In the genomic region with DNA sequence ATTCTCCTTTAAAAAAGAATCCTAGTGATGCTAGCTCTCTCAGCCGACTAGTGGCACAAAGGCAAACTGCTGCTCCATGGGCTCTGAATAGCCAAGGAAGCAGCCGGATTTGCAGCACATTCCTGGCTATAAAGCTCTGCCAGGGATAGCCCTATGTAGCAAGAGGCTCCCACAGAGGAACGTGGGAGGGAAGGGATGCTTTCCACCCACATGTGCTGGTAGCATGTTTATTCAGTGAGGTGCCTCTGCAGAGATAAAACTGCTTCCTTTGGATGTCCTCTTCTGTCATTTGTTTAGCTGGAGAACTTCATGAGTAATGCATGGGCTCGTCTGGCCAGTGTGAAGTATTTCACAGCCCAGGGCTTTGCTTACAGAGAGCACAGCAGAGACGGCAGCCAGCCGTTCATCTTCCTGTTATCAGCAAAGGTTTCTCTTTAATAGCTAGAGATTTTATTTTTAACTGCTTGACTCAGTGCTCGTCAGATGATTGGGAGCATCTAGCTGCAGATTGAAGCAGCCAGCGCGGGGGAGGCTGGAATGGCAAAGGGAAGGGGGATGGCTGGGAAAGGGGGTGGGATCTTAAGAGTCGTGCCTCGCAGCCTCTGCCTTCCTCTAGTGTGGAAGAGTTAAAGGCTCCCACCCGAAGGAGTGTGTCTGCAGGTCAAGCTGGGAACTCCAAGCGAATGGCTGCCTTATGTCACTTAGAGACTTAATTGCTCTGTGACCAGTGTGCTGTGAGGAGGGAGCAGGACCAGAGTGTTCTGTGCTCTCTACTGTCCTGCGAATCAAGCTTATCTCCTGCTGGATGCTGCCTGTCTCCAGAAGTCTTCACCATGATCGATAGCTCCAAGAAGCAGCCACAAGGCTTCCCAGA, we compare ENCODE assay signal across 7 mouse cellular contexts.
A peak's percentile ranks its signal among the peaks of the same experiment; 100 is the strongest.
DNase-seq lines count a peak whose midpoint lies in the region; ATAC-seq and TF ChIP-seq lines count a peak whose summit lies in the region.

No protein-coding gene starts in this region.

- no peaks in the 10 kb centered on the region for H3K9me3 ChIP-seq in forebrain, embryonic 13.5 days (replicated peaks)
- no peaks in the 10 kb centered on the region for H3K9me3 ChIP-seq in heart, postnatal 0 days (replicated peaks; ENCODE audit: control insufficient read depth, low read length)
- no peaks in the 10 kb centered on the region for H3K9me3 ChIP-seq in liver, embryonic 12.5 days (replicated peaks)
- no peaks in the 10 kb centered on the region for H3K9me3 ChIP-seq in neural tube, embryonic 14.5 days (ENCODE audit: control insufficient read depth, low read length)

- H3K4me3 ChIP-seq in forebrain, embryonic 13.5 days, result peak overlapping the region; percentile 25
- peak overlapping the region; percentile 35 for H3K4me3 ChIP-seq in heart, postnatal 0 days (ENCODE audit: low read depth, low read length)
- no peak overlapping the region for H3K4me3 ChIP-seq in liver, embryonic 12.5 days
- H3K4me3 ChIP-seq in neural tube, embryonic 14.5 days (ENCODE audit: low read depth, low read length), result peak overlapping the region; percentile 17

- H3K9ac ChIP-seq in forebrain, embryonic 13.5 days, result peak overlapping the region; percentile 47
- H3K9ac ChIP-seq in heart, postnatal 0 days (replicated peaks; ENCODE audit: low read depth, low read length), result peak overlapping the region; percentile 32; the same call in 1 of the 2 replicates
- no peak overlapping the region for H3K9ac ChIP-seq in liver, embryonic 12.5 days
- H3K9ac ChIP-seq in neural tube, embryonic 14.5 days (replicated peaks; ENCODE audit: low read depth, low read length), result peak overlapping the region; percentile 32; the same call in 1 of the 2 replicates

- 26% methylated on average over 15 of the region's 15 CpGs for WGBS in forebrain, embryonic 13.5 days
- WGBS in heart, postnatal 0 days, result 4% methylated on average over 15 of the region's 15 CpGs
- 33% methylated on average over 15 of the region's 15 CpGs for WGBS in liver, embryonic 12.5 days (ENCODE audit: insufficient replicate concordance)
- WGBS in neural tube, embryonic 14.5 days, result 15% methylated on average over 15 of the region's 15 CpGs

- peak overlapping the region; percentile 46 for H3K4me2 ChIP-seq in forebrain, embryonic 13.5 days
- H3K4me2 ChIP-seq in heart, postnatal 0 days (ENCODE audit: low read depth, low read length), result peak overlapping the region; percentile 57
- H3K4me2 ChIP-seq in liver, embryonic 12.5 days, result peak overlapping the region; percentile 21
- H3K4me2 ChIP-seq in neural tube, embryonic 14.5 days (ENCODE audit: low read depth, low read length), result peak overlapping the region; percentile 33

- H3K27ac ChIP-seq in forebrain, embryonic 13.5 days, result peak overlapping the region; percentile 49
- peak overlapping the region; percentile 77 for H3K27ac ChIP-seq in heart, postnatal 0 days (ENCODE audit: low read depth)
- H3K27ac ChIP-seq in liver, embryonic 12.5 days, result 0 out of 2 replicates have a peak overlapping the region, but pooled peaks have one; percentile 3
- peak overlapping the region; percentile 60; the same call in 1 of the 2 replicates for H3K27ac ChIP-seq in neural tube, embryonic 14.5 days (ENCODE audit: low read depth, low read length)

- TF ChIP-seq EP300 in heart, postnatal 0 days (IDR thresholded peaks at IDR 0.05; ENCODE audit: low read depth), result peak; percentile 66; the same call in 1 of the 2 replicates

- no peaks in the 10 kb centered on the region for H3K36me3 ChIP-seq in forebrain, embryonic 13.5 days (ENCODE audit: poor library complexity, severe bottlenecking)
- no peaks in the 10 kb centered on the region for H3K36me3 ChIP-seq in heart, postnatal 0 days (replicated peaks; ENCODE audit: control insufficient read depth, insufficient read depth, low read length)
- H3K36me3 ChIP-seq in liver, embryonic 12.5 days, result no peaks in the 10 kb centered on the region
- H3K36me3 ChIP-seq in neural tube, embryonic 14.5 days (ENCODE audit: control insufficient read depth, insufficient read depth, low read length), result no peaks in the 10 kb centered on the region

- peak; percentile 75 for TF ChIP-seq CTCF in heart, postnatal 0 days (IDR thresholded peaks at IDR 0.05; ENCODE audit: low read depth)

- peak; percentile 85 for ATAC-seq in forebrain, embryonic 13.5 days
- peak; percentile 80 for ATAC-seq in heart, postnatal 0 days (ENCODE audit: insufficient read depth, low read depth)
- ATAC-seq in liver, embryonic 12.5 days, result peak; percentile 32; the same call in 1 of the 2 replicates
- peak; percentile 86 for ATAC-seq in neural tube, embryonic 14.5 days (ENCODE audit: low read depth)

- H3K27me3 ChIP-seq in forebrain, embryonic 13.5 days, result no peaks in the 10 kb centered on the region
- no peaks in the 10 kb centered on the region for H3K27me3 ChIP-seq in heart, postnatal 0 days (ENCODE audit: control insufficient read depth, insufficient read depth, low read length)
- no peaks in the 10 kb centered on the region for H3K27me3 ChIP-seq in liver, embryonic 12.5 days (replicated peaks)
- no peaks in the 10 kb centered on the region for H3K27me3 ChIP-seq in neural tube, embryonic 14.5 days (ENCODE audit: control insufficient read depth, insufficient read depth, low read length)

- peak; percentile 80 for DNase-seq in cerebellum, adult 11-12 months
- peak; percentile 76 for DNase-seq in heart, postnatal 0 days (ENCODE audit: low spot score)
- DNase-seq in kidney, postnatal 36 days, result peak; percentile 74 to 83
- DNase-seq in urinary bladder, postnatal 4 days (ENCODE audit: low spot score in 2 of 2), result peak; percentile 57 to 69

- H3K4me1 ChIP-seq in forebrain, embryonic 13.5 days, result peaks cover 28% of the 10 kb centered on the region
- peaks cover 27% of the 10 kb centered on the region for H3K4me1 ChIP-seq in heart, postnatal 0 days (ENCODE audit: control insufficient read depth, insufficient read depth)
- peaks cover 22% of the 10 kb centered on the region for H3K4me1 ChIP-seq in liver, embryonic 12.5 days
- no peaks in the 10 kb centered on the region for H3K4me1 ChIP-seq in neural tube, embryonic 14.5 days (ENCODE audit: control insufficient read depth, insufficient read depth, low read length)

Comparison
In these comparisons a context has a peak if more than half of its experiments do, and no peak if none do; other contexts are left out.
1. ATAC-seq: peak in every context shown above with its lines; median percentile 86 in neural tube, embryonic 14.5 days; 85 in forebrain, embryonic 13.5 days; 80 in heart, postnatal 0 days; 32 in liver, embryonic 12.5 days.
2. H3K27ac ChIP-seq: peak in every context shown above with its lines; median percentile 77 in heart, postnatal 0 days; 60 in neural tube, embryonic 14.5 days; 49 in forebrain, embryonic 13.5 days; 3 in liver, embryonic 12.5 days.